Mouse (Mus musculus): Measurements from ENCODE around the gene Alg3.

- no peak for TF ChIP-seq EP300 (IDR thresholded peaks at IDR 0.05; ENCODE audit: low read length)
- no peak for TF ChIP-seq HCFC1 (IDR thresholded peaks at IDR 0.05; ENCODE audit: low read depth, low read length)
- TF ChIP-seq CTCF (conservative IDR thresholded peaks at IDR 0.05 in 1 of 2, IDR thresholded peaks at IDR 0.05 in 1 of 2; ENCODE audit: low read depth in 2 of 2, low read length in 2 of 2) = no peak
- no peak for TF ChIP-seq MYC (IDR thresholded peaks at IDR 0.05; ENCODE audit: low read depth, low read length)
- no peak for TF ChIP-seq TCF12 (IDR thresholded peaks at IDR 0.05; ENCODE audit: low read depth, low read length)
- TF ChIP-seq USF1 (IDR thresholded peaks at IDR 0.05; ENCODE audit: low read depth, low read length) = no peak
- TF ChIP-seq ETS1 (conservative IDR thresholded peaks at IDR 0.05; ENCODE audit: low read depth, low read length) = no peak
- TF ChIP-seq MEF2A (IDR thresholded peaks at IDR 0.05; ENCODE audit: borderline replicate concordance, low read depth, low read length) = no peak
- no peak for TF ChIP-seq POLR2A (IDR thresholded peaks at IDR 0.05; ENCODE audit: low read depth, low read length)
- no peak for TF ChIP-seq ZMIZ1 (IDR thresholded peaks at IDR 0.05; ENCODE audit: low read depth, low read length)
- no peak for TF ChIP-seq MXI1 (IDR thresholded peaks at IDR 0.05; ENCODE audit: low read depth, low read length)
- TF ChIP-seq MAFK (IDR thresholded peaks at IDR 0.05; ENCODE audit: insufficient replicate concordance, low read length) = no peak
- TF ChIP-seq SMC3 (IDR thresholded peaks at IDR 0.05; ENCODE audit: low read depth, low read length) = no peak
Observed at GRCm38 (mm10) chr16:20557381-20557780, 54.2 kb downstream of the Alg3 start.

All from CH12.LX (cell line).